Mouse (Mus musculus) MEL (cell line): Measurements from ENCODE around the gene Cactin.

Experiments used
- CTCF ChIP-seq, 3 experiments: IDR thresholded peaks in 2 of 3; conservative IDR thresholded peaks in 1 of 3; 2 replicates each; pipeline ENCODE4 v1.5.1; 2011 to 2012; ENCODE audit warnings: low read length in 3 of 3, low read depth in 2 of 3, mild to moderate bottlenecking in 2 of 3, improper control_type of control experiment in 1 of 3, inconsistent platforms in 1 of 3, mixed read lengths in 1 of 3, moderate library complexity in 1 of 3; ENCODE audit not compliant: control insufficient read depth in 1 of 3, insufficient read depth in 1 of 3, poor library complexity in 1 of 3, severe bottlenecking in 1 of 3
- E2F4 ChIP-seq: IDR thresholded peaks from 2 replicates; pipeline ENCODE4 v1.6.1; 2011; ENCODE audit warnings: low read depth, low read length, improper control_type of control experiment, borderline replicate concordance
- EP300 ChIP-seq, 2 experiments: IDR thresholded peaks; 2 replicates each; pipeline ENCODE4 v1.6.1; 2011; ENCODE audit warnings: improper control_type of control experiment in 2 of 2, low read length in 2 of 2, low read depth in 1 of 2, mild to moderate bottlenecking in 1 of 2
- GATA1 ChIP-seq: IDR thresholded peaks from 2 replicates; pipeline ENCODE4 v1.6.1; 2011; ENCODE audit warnings: low read depth, low read length, improper control_type of control experiment
- HCFC1 ChIP-seq: IDR thresholded peaks from 2 replicates; pipeline ENCODE4 v1.6.1; 2012; ENCODE audit warnings: low read depth, mild to moderate bottlenecking, inconsistent platforms, low read length, improper control_type of control experiment, moderate library complexity
- NRF1 ChIP-seq: IDR thresholded peaks from 2 replicates; pipeline ENCODE4 v1.6.1; 2014; ENCODE audit warnings: low read depth, mild to moderate bottlenecking, inconsistent platforms, low read length, improper control_type of control experiment, moderate library complexity; ENCODE audit not compliant: poor library complexity, insufficient read depth, severe bottlenecking
- POLR2AphosphoS2 ChIP-seq: IDR thresholded peaks from 2 replicates; pipeline ENCODE4 v1.6.1; 2011; ENCODE audit warnings: low read length, improper control_type of control experiment
- RAD21 ChIP-seq: IDR thresholded peaks from 2 replicates; pipeline ENCODE4 v1.6.1; 2011; ENCODE audit warnings: mild to moderate bottlenecking, low read depth, low read length, improper control_type of control experiment
- TCF12 ChIP-seq: IDR thresholded peaks from 2 replicates; pipeline ENCODE4 v1.6.1; 2014; ENCODE audit warnings: low read depth, mild to moderate bottlenecking, inconsistent platforms, low read length, improper control_type of control experiment, moderate library complexity
- USF1 ChIP-seq: IDR thresholded peaks from 2 replicates; pipeline ENCODE4 v1.6.1; 2014; ENCODE audit warnings: low read depth, mild to moderate bottlenecking, inconsistent platforms, low read length, improper control_type of control experiment, moderate library complexity
- USF2 ChIP-seq, 2 experiments: IDR thresholded peaks; 2 replicates each; pipeline ENCODE4 v1.6.1; 2011 to 2012; ENCODE audit warnings: improper control_type of control experiment in 2 of 2, low read length in 2 of 2, borderline replicate concordance in 1 of 2, inconsistent platforms in 1 of 2, low read depth in 1 of 2, mild to moderate bottlenecking in 1 of 2; ENCODE audit not compliant: insufficient read depth in 1 of 2
- ZMIZ1 ChIP-seq: IDR thresholded peaks from 2 replicates; pipeline ENCODE4 v1.6.1; 2012; ENCODE audit warnings: low read depth, mild to moderate bottlenecking, inconsistent platforms, low read length, improper control_type of control experiment, moderate library complexity
- ZNF384 ChIP-seq: IDR thresholded peaks from 2 replicates; pipeline ENCODE4 v1.6.1; 2012; ENCODE audit warnings: low read depth, mild to moderate bottlenecking, inconsistent platforms, low read length, improper control_type of control experiment

GRCm38 (mm10) chr10:81306173-81306668 lies 14.7 kb upstream of the Cactin start:
- no peak for TF ChIP-seq CTCF (IDR thresholded peaks at IDR 0.05 in 2 of 3, conservative IDR thresholded peaks at IDR 0.05 in 1 of 3; ENCODE audit: control insufficient read depth in 1 of 3, insufficient read depth in 1 of 3, low read depth in 2 of 3, low read length in 3 of 3, poor library complexity in 1 of 3, severe bottlenecking in 1 of 3)
- no peak for TF ChIP-seq GATA1
- TF ChIP-seq NRF1, result no peak
- TF ChIP-seq ZMIZ1, result no peak
- no peak for TF ChIP-seq USF1
- no peak for TF ChIP-seq USF2 (IDR thresholded peaks at IDR 0.05; ENCODE audit: borderline replicate concordance in 1 of 2, insufficient read depth in 1 of 2, low read depth in 1 of 2, low read length in 2 of 2)
- no peak for TF ChIP-seq TCF12
- no peak for TF ChIP-seq ZNF384
- TF ChIP-seq HCFC1, result no peak
- TF ChIP-seq E2F4, result no peak
- no peak for TF ChIP-seq RAD21
- TF ChIP-seq EP300 (IDR thresholded peaks at IDR 0.05; ENCODE audit: low read depth in 1 of 2, low read length in 2 of 2), result no peak
- no peak for TF ChIP-seq POLR2AphosphoS2
